Mouse (Mus musculus): ENCODE results near the gene Mfrp. TPM values are rescaled to one million over a fixed set of nuclear protein-coding genes. Genes with fewer than 3 reads are reported as not detected.

Gene Mfrp
- polyA plus RNA-seq, 1 experiment = 0.35 TPM

DNA sequence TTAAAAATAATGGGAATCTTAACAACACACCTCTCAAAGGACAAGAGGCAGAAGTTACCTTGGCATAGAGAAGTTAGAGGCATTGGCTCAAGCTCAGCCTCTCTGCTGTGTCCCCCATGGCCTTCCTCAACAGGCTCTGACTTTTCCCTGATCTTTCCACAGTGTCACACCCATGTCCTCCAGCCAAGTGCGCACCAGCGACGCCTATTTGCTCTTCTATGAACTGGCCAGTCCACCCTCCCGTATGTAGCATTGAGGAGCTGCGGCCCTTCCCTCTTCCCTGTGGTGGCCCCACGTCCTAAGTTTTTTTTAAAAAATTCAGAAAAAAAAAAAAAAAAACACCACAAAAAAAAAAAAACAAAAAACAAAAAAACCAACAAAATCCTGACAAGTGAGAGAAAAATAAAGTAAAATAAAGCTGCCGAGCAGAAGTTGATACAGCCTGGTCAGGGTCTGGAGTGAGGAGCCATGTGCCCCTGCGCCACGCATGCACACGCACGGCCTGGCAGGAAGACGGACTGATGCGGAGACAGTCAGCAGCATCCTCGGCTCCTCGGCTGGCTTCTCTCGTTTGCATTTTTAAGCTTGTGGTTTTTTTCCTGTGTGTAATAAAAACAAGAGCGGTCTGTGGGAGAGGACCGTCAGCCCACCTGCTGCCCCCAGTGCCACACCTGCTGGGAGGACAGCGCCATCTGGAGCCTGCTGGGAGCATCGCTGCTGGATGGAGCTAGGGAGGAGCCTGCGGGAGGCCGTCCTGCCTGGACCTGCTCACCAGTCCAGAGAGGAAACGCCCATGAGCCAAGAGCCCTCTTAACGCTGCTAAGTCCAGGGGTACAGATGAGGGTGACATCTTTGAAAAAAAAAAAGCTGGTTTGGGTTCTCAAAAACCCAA is 7.7 kb upstream of the Mfrp start:
- Histone ChIP-seq H3K4me3 (ENCODE audit: insufficient read depth, low read length) (no peak overlapping the region), H3K27ac (ENCODE audit: insufficient read depth, low read length) (no peak overlapping the region), H3K4me1 (ENCODE audit: control insufficient read depth, insufficient read depth, low read length) (peaks cover 3% of the 10 kb centered on the region; the same call in 1 of the 2 replicates)
- peak; percentile 81 for TF ChIP-seq CTCF (IDR thresholded peaks at IDR 0.05; ENCODE audit: extremely low read depth, insufficient read depth, low read length)
- TF ChIP-seq POLR2A (IDR thresholded peaks at IDR 0.05; ENCODE audit: extremely low read depth, insufficient read depth, low read length) = no peak

- Histone ChIP-seq H3K4me1 (ENCODE audit: control insufficient read depth, insufficient read depth, low read length) (peaks cover 2% of the 10 kb centered on the region; the same call in 1 of the 2 replicates), H3K4me3 (ENCODE audit: insufficient read depth, low read length) (no peak overlapping the region), H3K27ac (ENCODE audit: insufficient read depth, low read length) (no peak overlapping the region)
- TF ChIP-seq CTCF (IDR thresholded peaks at IDR 0.05; ENCODE audit: extremely low read depth, insufficient read depth, low read length) = no peak
- no peak for TF ChIP-seq POLR2A (IDR thresholded peaks at IDR 0.05; ENCODE audit: extremely low read depth, insufficient read depth, low read length)
Measured at GRCm38 (mm10) chr9:44094737-44095136, 6.8 kb upstream of the Mfrp start.

GRCm38 (mm10) chr9:44095781-44096180 is 5.7 kb upstream of the Mfrp start:
- Histone ChIP-seq H3K4me1 (ENCODE audit: control insufficient read depth, insufficient read depth, low read length) (peaks cover 2% of the 10 kb centered on the region; the same call in 1 of the 2 replicates), H3K4me3 (ENCODE audit: insufficient read depth, low read length) (no peak overlapping the region), H3K27ac (ENCODE audit: insufficient read depth, low read length) (no peak overlapping the region)
- TF ChIP-seq CTCF (IDR thresholded peaks at IDR 0.05; ENCODE audit: extremely low read depth, insufficient read depth, low read length) = no peak
- no peak for TF ChIP-seq POLR2A (IDR thresholded peaks at IDR 0.05; ENCODE audit: extremely low read depth, insufficient read depth, low read length)

DNA sequence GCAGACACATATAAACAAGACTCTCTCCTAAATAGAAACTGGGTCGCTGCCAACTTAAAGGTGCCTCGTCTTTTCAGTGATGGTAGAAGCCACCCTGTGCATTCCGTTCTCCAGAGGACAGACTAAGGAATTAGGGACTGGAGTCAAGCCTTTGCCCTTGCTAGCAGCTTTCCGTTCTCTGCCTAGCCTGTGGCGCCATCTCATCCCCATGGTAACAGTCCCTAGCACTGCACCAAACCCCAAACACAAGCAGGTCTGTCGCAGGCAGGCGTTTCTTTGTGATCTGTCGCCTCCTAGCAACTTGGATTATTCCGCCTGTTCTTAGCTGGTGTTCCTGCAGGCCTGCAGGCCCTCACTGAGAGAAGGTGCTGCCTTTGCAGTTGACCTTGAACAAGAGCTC is 5.0 kb upstream of the Mfrp start:
- peak overlapping the region; percentile 47; the same call in 1 of the 2 replicates for H3K27ac ChIP-seq (ENCODE audit: insufficient read depth, low read length)
- 0 out of 2 replicates have a peak, but pooled peaks have one; percentile 4 for TF ChIP-seq POLR2A (IDR thresholded peaks at IDR 0.05; ENCODE audit: extremely low read depth, insufficient read depth, low read length)
- TF ChIP-seq CTCF (IDR thresholded peaks at IDR 0.05; ENCODE audit: extremely low read depth, insufficient read depth, low read length) = no peak
- H3K4me3 ChIP-seq (ENCODE audit: insufficient read depth, low read length) = no peak overlapping the region
- H3K4me1 ChIP-seq (ENCODE audit: control insufficient read depth, insufficient read depth, low read length) = peaks cover 2% of the 10 kb centered on the region; the same call in 1 of the 2 replicates

GRCm38 (mm10) chr9:44104881-44105280 is 3.4 kb downstream of the Mfrp start:
- Histone ChIP-seq H3K27ac (ENCODE audit: insufficient read depth, low read length) (no peak overlapping the region), H3K4me3 (ENCODE audit: insufficient read depth, low read length) (no peak overlapping the region), H3K4me1 (ENCODE audit: control insufficient read depth, insufficient read depth, low read length) (peaks cover 2% of the 10 kb centered on the region; the same call in 1 of the 2 replicates)
- TF ChIP-seq POLR2A (IDR thresholded peaks at IDR 0.05; ENCODE audit: extremely low read depth, insufficient read depth, low read length) (no peak), CTCF (IDR thresholded peaks at IDR 0.05; ENCODE audit: extremely low read depth, insufficient read depth, low read length) (no peak)

DNA sequence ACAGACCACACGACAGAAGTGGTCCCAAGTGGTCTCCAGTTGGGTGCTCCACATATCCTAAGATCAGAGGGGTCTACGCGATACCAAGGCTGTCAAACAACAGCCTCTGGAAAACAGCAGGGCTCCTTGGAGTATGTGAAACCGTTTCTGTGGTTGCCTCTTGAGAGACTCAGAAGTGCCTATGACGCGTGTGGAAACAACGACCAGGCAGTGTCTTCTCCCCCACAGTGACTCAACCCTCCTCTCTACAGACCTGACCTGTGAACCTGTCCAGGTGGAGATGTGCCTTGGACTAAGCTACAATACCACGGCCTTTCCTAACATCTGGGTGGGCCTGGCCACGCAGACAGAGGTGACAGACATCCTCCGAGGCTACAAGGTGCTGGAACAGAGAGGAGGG is 4.3 kb downstream of the Mfrp start:
- no peak for TF ChIP-seq POLR2A (IDR thresholded peaks at IDR 0.05; ENCODE audit: extremely low read depth, insufficient read depth, low read length)
- TF ChIP-seq CTCF (IDR thresholded peaks at IDR 0.05; ENCODE audit: extremely low read depth, insufficient read depth, low read length) = no peak
- Histone ChIP-seq H3K4me1 (ENCODE audit: control insufficient read depth, insufficient read depth, low read length) (peaks cover 3% of the 10 kb centered on the region; the same call in 1 of the 2 replicates), H3K27ac (ENCODE audit: insufficient read depth, low read length) (no peak overlapping the region), H3K4me3 (ENCODE audit: insufficient read depth, low read length) (no peak overlapping the region)

GRCm38 (mm10) chr9:44106182-44106581 is 4.7 kb downstream of the Mfrp start:
- TF ChIP-seq CTCF (IDR thresholded peaks at IDR 0.05; ENCODE audit: extremely low read depth, insufficient read depth, low read length) (no peak), POLR2A (IDR thresholded peaks at IDR 0.05; ENCODE audit: extremely low read depth, insufficient read depth, low read length) (no peak)
- Histone ChIP-seq H3K4me1 (ENCODE audit: control insufficient read depth, insufficient read depth, low read length) (peaks cover 3% of the 10 kb centered on the region; the same call in 1 of the 2 replicates), H3K4me3 (ENCODE audit: insufficient read depth, low read length) (no peak overlapping the region), H3K27ac (ENCODE audit: insufficient read depth, low read length) (no peak overlapping the region)

DNA sequence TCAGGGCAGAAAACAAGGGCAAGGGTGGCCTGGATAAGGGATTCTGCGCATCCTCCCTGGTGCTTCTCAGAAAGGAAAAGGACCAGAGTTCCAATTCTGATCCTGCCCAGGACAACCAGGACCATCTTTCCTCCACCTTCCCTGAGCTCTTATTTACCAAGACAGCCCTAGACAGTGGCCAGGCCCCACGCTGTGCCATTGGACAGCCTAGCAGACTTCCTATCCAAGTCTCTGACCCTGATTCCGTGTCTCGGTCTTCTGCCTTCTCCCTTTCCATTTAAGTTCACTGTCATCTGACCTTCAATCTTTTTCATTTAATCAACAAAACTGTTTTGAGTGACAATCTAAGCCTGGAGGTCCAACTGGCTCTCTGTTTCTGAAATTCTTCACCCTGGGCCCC is 5.1 kb downstream of the Mfrp start:
- H3K4me1 ChIP-seq (ENCODE audit: control insufficient read depth, insufficient read depth, low read length) = peaks cover 3% of the 10 kb centered on the region; the same call in 1 of the 2 replicates
- no peak overlapping the region for H3K27ac ChIP-seq (ENCODE audit: insufficient read depth, low read length)
- TF ChIP-seq POLR2A (IDR thresholded peaks at IDR 0.05; ENCODE audit: extremely low read depth, insufficient read depth, low read length) (no peak), CTCF (IDR thresholded peaks at IDR 0.05; ENCODE audit: extremely low read depth, insufficient read depth, low read length) (no peak)
- no peak overlapping the region for H3K4me3 ChIP-seq (ENCODE audit: insufficient read depth, low read length)

DNA sequence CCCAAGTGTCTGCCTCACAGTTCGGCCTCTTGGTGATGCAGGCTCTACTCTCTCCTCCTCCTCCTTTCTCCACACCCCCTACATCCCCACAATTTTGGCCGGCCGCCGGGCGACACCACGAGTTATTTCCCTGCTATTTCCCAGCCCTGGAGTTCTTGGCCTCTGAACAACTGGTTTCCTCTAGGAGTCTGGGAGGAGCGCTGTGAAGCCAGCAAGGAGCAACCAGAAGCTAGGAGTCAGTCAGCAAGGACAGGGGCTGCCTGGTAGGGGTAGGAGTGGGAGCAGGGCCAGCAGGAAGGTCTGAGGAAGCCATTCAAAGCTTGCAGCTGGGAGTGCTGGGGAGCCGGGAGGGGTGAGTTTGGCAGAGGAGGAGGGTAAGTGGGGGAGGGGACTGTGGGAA is 5.6 kb downstream of the Mfrp start, which contains the start of gene C1qtnf5:
C1qtnf5 (plus strand) TSS at position 136 of the 400 bp plus-strand sequence.
- Histone ChIP-seq H3K4me1 (ENCODE audit: control insufficient read depth, insufficient read depth, low read length) (peaks cover 3% of the 10 kb centered on the region; the same call in 1 of the 2 replicates), H3K27ac (ENCODE audit: insufficient read depth, low read length) (0 out of 2 replicates have a peak within 1 kb of the TSS, but pooled peaks have one; percentile 9), H3K4me3 (ENCODE audit: insufficient read depth, low read length) (no peak within 1 kb of the TSS)
- TF ChIP-seq POLR2A (IDR thresholded peaks at IDR 0.05; ENCODE audit: extremely low read depth, insufficient read depth, low read length) = no peak
- no peak for TF ChIP-seq CTCF (IDR thresholded peaks at IDR 0.05; ENCODE audit: extremely low read depth, insufficient read depth, low read length)
